Mouse (Mus musculus): ENCODE measurements around the gene Trim31. TPM values are rescaled to one million over a fixed set of nuclear protein-coding genes. Genes with fewer than 3 reads are reported as not detected.
"Not testable (repeated sequence)": the region's sequence is repeated elsewhere in the genome, so short reads cannot be mapped to it uniquely, and the experiment has no call there.

Trim31 gene
- total RNA-seq (2021) = not detected
- long read RNA-seq = 0 reads

GRCm38 (mm10) chr17:36897552-36898205, at the start of gene Trim31:
Gene Trim31 (plus strand): TSS chr17:36898118.
- no peak for DNase-seq (ENCODE audit: low spot score in 2 of 2)

- DNase-seq (ENCODE audit: low spot score in 2 of 2) = no peak
These were observed 49.0 kb upstream of the Trim31 start for GRCm38 (mm10) chr17:36848911-36849310.

- no peak for DNase-seq (ENCODE audit: low spot score in 2 of 2)
These were observed 47.9 kb upstream of the Trim31 start for GRCm38 (mm10) chr17:36849992-36850391.

GRCm38 (mm10) chr17:36851200-36851599, 46.7 kb upstream of the Trim31 start:
- DNase-seq (ENCODE audit: low spot score in 2 of 2) = no peak

GRCm38 (mm10) chr17:36851627-36852026, 46.3 kb upstream of the Trim31 start:
- DNase-seq (ENCODE audit: low spot score in 2 of 2) = no peak

- no peak for DNase-seq (ENCODE audit: low spot score in 2 of 2)
These were observed 42.4 kb upstream of the Trim31 start for GRCm38 (mm10) chr17:36855484-36855883.

- no peak for DNase-seq (ENCODE audit: low spot score in 2 of 2)
These were observed 41.7 kb upstream of the Trim31 start for GRCm38 (mm10) chr17:36856236-36856635.

GRCm38 (mm10) chr17:36858181-36858580, 39.7 kb upstream of the Trim31 start:
- DNase-seq (ENCODE audit: low spot score in 2 of 2) = no peak

- DNase-seq (ENCODE audit: low spot score in 2 of 2) = no peak
These were observed 36.2 kb upstream of the Trim31 start for GRCm38 (mm10) chr17:36861680-36862079.

GRCm38 (mm10) chr17:36866719-36867527, 31.0 kb upstream of the Trim31 start, which contains the start of gene Trim15:
Gene Trim15 (minus strand): TSS chr17:36867210.
- no peak for DNase-seq (ENCODE audit: low spot score in 2 of 2)

GRCm38 (mm10) chr17:36868836-36869235, 29.1 kb upstream of the Trim31 start:
- DNase-seq (ENCODE audit: low spot score in 2 of 2) = no peak

GRCm38 (mm10) chr17:36869284-36869954, 28.5 kb upstream of the Trim31 start, which contains the start of gene Trim10:
Gene Trim10 (plus strand): TSS chr17:36869574.
- DNase-seq (ENCODE audit: low spot score in 2 of 2) = no peak

- DNase-seq (ENCODE audit: low spot score in 2 of 2) = no peak
These were observed 27.7 kb upstream of the Trim31 start for GRCm38 (mm10) chr17:36869955-36870810.

GRCm38 (mm10) chr17:36874636-36875035, 23.3 kb upstream of the Trim31 start:
- no peak for DNase-seq (ENCODE audit: low spot score in 2 of 2)

- DNase-seq (ENCODE audit: low spot score in 2 of 2) = no peak
These were observed 14.6 kb upstream of the Trim31 start for GRCm38 (mm10) chr17:36883350-36883749.

- no peak for DNase-seq (ENCODE audit: low spot score in 2 of 2)
These were observed 12.7 kb upstream of the Trim31 start for GRCm38 (mm10) chr17:36885132-36885790.

GRCm38 (mm10) chr17:36890073-36890903, 7.6 kb upstream of the Trim31 start, which contains the start of gene Trim40:
Gene Trim40 (minus strand): TSS chr17:36890123.
- no peak for DNase-seq (ENCODE audit: low spot score in 2 of 2)

GRCm38 (mm10) chr17:36891496-36891895, 6.4 kb upstream of the Trim31 start:
- not testable (repeated sequence) for DNase-seq (ENCODE audit: low spot score in 2 of 2)

- DNase-seq (ENCODE audit: low spot score in 2 of 2) = peak; percentile 43 to 68
These were observed 5.6 kb upstream of the Trim31 start for GRCm38 (mm10) chr17:36892362-36892761.
